Mouse (Mus musculus) neural tube, embryonic 13.5 days (tissue): ENCODE measurements at regions not wholly inside any gene's neighbourhood (a gene's known extent, or its start where the extent isn't known, plus 50 kb on each side); places are given as distances from the start of the nearest gene placed in this dataset.

Source experiments
- ATAC-seq: fragments of 200-750 bp; cut with Nextera tagmentation; 2 replicates; pipeline ENCODE4 v1.8.0; 2017; ENCODE audit warnings: low read depth, mild to moderate bottlenecking, moderate TSS enrichment, moderate library complexity
- H3K27ac ChIP-seq: fragments of 300-500 bp; sonication (generic); replicated peaks from 2 replicates; pipeline ENCODE4 v1.5.1; 2015; ENCODE audit warnings: moderate library complexity, mild to moderate bottlenecking, inconsistent platforms
- H3K27me3 ChIP-seq: fragments of 300-500 bp; sonication (generic); 2 replicates; pipeline ENCODE4 v1.6.1; 2015; ENCODE audit warnings: mild to moderate bottlenecking, inconsistent platforms
- H3K36me3 ChIP-seq: fragments of 300-500 bp; sonication (generic); 2 replicates; pipeline ENCODE4 v1.6.1; 2015; ENCODE audit warnings: mild to moderate bottlenecking, inconsistent platforms
- H3K4me1 ChIP-seq: fragments of 300-500 bp; sonication (generic); replicated peaks from 2 replicates; pipeline ENCODE4 v1.6.1; 2015; ENCODE audit warnings: inconsistent platforms
- H3K4me2 ChIP-seq: fragments of 300-500 bp; sonication (generic); 2 replicates; pipeline ENCODE4 v1.6.1; 2015; ENCODE audit warnings: inconsistent platforms, mild to moderate bottlenecking, moderate library complexity
- H3K4me3 ChIP-seq: fragments of 300-500 bp; sonication (generic); 2 replicates; pipeline ENCODE4 v1.5.1; 2015; ENCODE audit warnings: mild to moderate bottlenecking, inconsistent platforms
- H3K9ac ChIP-seq: fragments of 300-500 bp; sonication (generic); 2 replicates; pipeline ENCODE4 v1.6.1; 2015; ENCODE audit warnings: moderate library complexity, mild to moderate bottlenecking, inconsistent platforms
- H3K9me3 ChIP-seq: fragments of 300-500 bp; sonication (generic); 2 replicates; pipeline ENCODE4 v1.6.1; 2016; ENCODE audit warnings: inconsistent platforms
- WGBS: fragments of 180-500 bp; shearing (Covaris S2); methylation state at CpG from one replicate; pipeline ENCODE4 v1.1.7; 2015; 5-methylcytosine and 5-hydroxymethylcytosine counted together

DNA sequence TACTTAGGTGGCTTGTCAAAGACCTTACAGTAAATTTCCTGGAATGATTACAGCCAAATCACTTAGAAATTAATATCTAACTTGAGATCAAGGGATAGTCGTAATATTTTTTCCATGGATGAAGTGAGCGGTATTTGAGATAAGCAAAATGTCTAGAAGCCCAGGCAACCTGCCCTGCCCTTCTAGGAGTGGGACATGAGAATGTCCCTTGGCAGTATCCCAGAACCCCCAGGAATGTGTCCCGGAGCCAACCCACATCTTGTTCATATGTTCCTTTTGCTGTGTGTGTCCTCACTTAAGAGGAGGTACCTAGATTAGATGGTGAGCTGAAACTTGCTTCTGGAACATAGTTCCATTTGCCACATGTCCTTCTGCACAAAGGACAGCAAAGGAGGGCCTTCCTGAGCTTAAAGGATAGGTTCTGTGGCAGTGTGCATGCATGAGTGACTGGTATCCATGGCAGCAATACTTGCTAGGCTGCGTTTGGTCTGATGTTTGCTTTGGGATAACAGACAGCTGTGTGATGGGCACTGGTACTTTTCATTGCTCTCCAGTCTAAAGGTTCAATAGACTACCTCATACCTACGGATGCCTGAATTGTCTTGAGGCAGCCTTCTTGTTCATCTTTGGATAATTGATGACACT, 231.0 kb upstream of the Krr1 start:
- Histone ChIP-seq H3K9me3 (no peaks in the 10 kb centered on the region), H3K27me3 (no peaks in the 10 kb centered on the region), H3K36me3 (no peaks in the 10 kb centered on the region), H3K9ac (no peak overlapping the region), H3K4me1 (peaks cover 22% of the 10 kb centered on the region), H3K4me2 (no peak overlapping the region), H3K4me3 (no peak overlapping the region), H3K27ac (no peak overlapping the region)
- WGBS: 65% methylated on average over 5 of the region's 5 CpGs
- no peak for ATAC-seq

DNA sequence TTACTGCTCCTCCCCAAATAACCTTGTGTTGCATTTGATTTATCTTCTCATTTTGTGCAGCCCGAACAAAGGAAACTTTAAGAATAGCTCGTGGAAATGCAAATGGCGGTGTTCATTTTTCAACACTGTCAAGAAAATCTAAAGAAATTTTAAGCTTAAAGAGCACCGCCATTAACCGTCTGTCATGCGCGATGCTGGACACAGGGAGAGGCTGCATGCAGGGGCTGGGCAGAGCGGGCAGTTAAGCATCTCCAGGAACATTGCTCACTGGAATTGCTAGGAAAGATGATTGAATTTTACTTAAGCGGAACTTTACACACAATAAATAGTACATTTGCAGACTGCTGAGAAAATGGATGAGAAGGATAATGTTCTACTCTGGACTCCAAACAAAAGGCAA, 229.2 kb upstream of the Krr1 start:
- H3K9me3 ChIP-seq: no peaks in the 10 kb centered on the region
- ATAC-seq: no peak; the same call in 1 of the 2 replicates
- H3K36me3 ChIP-seq: no peaks in the 10 kb centered on the region
- peak overlapping the region; percentile 27 for H3K4me2 ChIP-seq
- peak overlapping the region; percentile 46 for H3K27ac ChIP-seq
- H3K4me1 ChIP-seq: peaks cover 22% of the 10 kb centered on the region
- 25% methylated on average over 9 of the region's 9 CpGs for WGBS
- H3K4me3 ChIP-seq: no peak overlapping the region
- H3K9ac ChIP-seq: 0 out of 2 replicates have a peak overlapping the region, but pooled peaks have one; percentile 38
- no peaks in the 10 kb centered on the region for H3K27me3 ChIP-seq

DNA sequence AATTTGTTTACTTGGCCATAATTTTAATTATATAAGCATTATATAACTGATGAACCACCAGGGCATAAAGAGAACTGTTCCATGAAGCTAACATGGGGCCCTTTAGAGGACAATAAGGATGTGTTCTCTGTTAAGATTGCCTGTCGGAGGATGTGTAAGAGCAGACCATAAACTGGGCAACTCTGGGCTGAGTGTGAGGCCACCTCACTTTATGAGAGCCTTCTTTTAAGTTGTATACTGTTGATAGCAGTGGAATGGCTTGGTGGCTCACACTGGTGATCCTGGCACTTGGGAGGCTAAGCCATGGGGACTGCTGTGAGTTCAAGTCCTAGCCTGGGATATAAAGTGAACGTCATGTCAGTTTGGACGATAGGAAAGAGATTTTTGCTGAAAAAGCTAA, 227.3 kb upstream of the Krr1 start:
- ATAC-seq: no peak
- peaks cover 26% of the 10 kb centered on the region for H3K4me1 ChIP-seq
- H3K9ac ChIP-seq: no peak overlapping the region
- H3K27ac ChIP-seq: no peak overlapping the region
- no peak overlapping the region for H3K4me3 ChIP-seq
- no peak overlapping the region for H3K4me2 ChIP-seq
- H3K36me3 ChIP-seq: no peaks in the 10 kb centered on the region
- H3K27me3 ChIP-seq: no peaks in the 10 kb centered on the region
- no peaks in the 10 kb centered on the region for H3K9me3 ChIP-seq
- WGBS: 79% methylated on average over 3 of the region's 3 CpGs

DNA sequence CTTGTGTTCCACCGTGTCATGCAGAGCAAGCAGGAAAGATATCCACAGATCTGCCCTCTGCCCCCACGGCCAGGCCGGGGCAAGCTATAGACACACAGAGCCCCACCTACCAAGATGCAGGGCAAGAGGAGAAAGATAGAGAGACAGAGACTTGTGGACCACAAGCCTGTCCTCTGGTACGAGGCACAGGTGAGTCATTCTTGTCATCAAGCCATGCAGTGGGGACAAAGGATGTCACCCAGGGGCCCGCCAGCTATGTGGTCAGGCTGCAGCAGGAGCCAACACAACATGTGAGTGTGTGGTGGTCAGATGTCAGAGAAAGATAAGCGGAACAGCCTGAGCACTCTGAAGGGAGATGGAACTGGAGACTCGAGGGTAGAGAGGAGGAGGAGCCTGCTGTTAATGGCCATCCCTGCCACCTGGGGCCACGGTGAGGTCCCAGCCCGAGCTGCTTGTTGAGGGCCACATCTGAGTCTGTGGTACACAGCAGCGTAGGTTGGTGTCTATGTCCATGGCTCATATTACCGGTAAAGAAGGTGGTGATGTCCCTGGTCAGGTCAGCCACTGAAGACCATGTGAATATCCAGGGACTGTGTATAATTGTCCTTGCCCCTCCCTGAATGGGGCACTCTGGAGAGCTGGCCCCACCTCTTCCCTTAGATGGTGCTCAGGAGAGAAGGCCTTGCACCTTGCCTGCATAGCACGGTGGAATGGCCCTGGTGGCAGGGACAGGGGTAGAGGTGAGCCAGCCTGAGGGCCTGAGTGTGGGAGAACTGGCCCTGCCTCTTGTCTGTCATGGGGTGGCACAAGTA, 226.2 kb upstream of the Krr1 start:
- 72% methylated on average over 12 of the region's 12 CpGs for WGBS
- Histone ChIP-seq H3K36me3 (no peaks in the 10 kb centered on the region), H3K9ac (no peak overlapping the region), H3K27me3 (no peaks in the 10 kb centered on the region), H3K4me3 (no peak overlapping the region), H3K27ac (no peak overlapping the region), H3K4me2 (no peak overlapping the region), H3K4me1 (peaks cover 18% of the 10 kb centered on the region), H3K9me3 (no peaks in the 10 kb centered on the region)
- ATAC-seq: no peak

DNA sequence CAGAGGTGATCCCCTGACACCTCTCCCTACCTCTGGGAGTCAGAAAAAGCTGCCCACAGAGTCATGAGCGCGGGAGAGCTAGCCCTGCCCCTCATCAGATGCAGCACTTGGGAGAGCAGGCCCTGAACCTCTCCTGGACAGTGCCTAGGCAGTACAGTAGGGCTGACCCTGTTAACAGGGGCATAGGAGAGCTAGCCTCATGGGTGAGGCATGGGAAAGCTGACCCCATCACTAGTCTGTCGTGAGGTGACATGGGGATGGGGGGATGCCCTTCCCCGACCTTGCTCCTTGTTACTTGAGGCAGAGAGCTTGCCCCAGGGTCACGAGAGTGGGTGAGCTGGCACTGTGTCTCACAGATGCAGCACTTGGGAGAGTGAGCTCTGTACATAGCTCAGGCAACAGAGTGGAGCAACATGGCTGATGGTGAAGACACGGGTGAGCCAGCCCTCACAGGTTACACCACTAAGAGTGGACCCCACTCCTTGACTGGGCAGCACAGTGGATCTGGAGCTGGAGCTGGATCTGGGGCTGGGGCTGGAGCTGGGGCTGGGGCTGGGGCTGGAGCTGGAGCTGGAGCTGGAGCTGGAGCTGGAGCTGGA, 225.5 kb upstream of the Krr1 start:
- no peaks in the 10 kb centered on the region for H3K36me3 ChIP-seq
- H3K27ac ChIP-seq: 0 out of 2 replicates have a peak overlapping the region, but pooled peaks have one; percentile 13
- no peak for ATAC-seq
- no peak overlapping the region for H3K4me3 ChIP-seq
- H3K4me2 ChIP-seq: no peak overlapping the region
- no peaks in the 10 kb centered on the region for H3K9me3 ChIP-seq
- peaks cover 14% of the 10 kb centered on the region for H3K4me1 ChIP-seq
- no peak overlapping the region for H3K9ac ChIP-seq
- H3K27me3 ChIP-seq: no peaks in the 10 kb centered on the region
- WGBS: 84% methylated on average over 6 of the region's 6 CpGs

DNA sequence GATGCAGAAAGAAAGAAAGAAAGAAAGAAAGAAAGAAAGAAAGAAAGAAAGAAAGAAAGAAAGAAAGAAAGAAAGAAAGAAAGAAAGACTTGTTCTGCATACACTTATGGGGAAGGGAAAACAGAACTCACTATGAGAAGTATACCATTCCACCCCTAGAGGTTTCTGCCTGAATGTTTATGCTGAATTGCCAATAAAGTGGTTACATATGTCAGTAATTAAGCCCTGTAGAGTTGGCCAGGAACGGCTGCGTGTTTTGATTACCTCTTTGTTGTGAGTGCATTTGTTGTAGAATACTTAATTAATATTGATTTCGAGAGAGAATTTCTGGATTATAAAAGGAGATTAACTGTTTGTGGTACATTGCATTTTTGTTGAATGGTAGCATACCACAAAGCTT, 224.0 kb upstream of the Krr1 start:
- 22% methylated on average over 3 of the region's 3 CpGs for WGBS
- peak; percentile 62; the same call in 1 of the 2 replicates for ATAC-seq

DNA sequence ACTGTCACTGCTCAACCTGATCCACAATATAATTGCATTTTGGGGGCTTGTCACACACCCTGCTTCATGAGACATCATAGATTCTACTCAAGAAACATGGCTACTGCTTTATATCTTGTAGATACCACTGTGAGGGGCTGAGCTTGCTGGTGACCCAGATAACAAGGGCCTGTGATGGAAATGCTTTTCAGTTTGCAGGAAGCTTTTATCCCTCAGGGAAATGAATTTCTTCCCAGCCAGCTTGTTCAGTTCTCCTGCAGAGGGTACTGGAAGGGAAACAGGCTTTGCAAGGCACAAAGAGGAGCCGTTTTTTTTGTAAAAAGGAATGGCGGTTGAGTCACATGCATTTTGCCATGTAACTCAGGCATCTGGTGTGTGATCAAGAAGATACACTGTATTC, 218.8 kb upstream of the Krr1 start:
- Histone ChIP-seq H3K4me3 (no peak overlapping the region), H3K4me1 (peaks cover 4% of the 10 kb centered on the region), H3K27me3 (no peaks in the 10 kb centered on the region), H3K4me2 (no peak overlapping the region), H3K27ac (0 out of 2 replicates have a peak overlapping the region, but pooled peaks have one; percentile 19), H3K9me3 (no peaks in the 10 kb centered on the region), H3K9ac (no peak overlapping the region), H3K36me3 (no peaks in the 10 kb centered on the region)
- WGBS: 87% methylated on average over 2 of the region's 2 CpGs
- ATAC-seq: no peak

More for the DNA sequence above, 224.0 kb upstream of the Krr1 start:
- no peak overlapping the region for H3K9ac ChIP-seq
- no peak overlapping the region for H3K4me2 ChIP-seq
- H3K4me3 ChIP-seq: no peak overlapping the region
- no peak overlapping the region for H3K27ac ChIP-seq
- no peaks in the 10 kb centered on the region for H3K27me3 ChIP-seq
- H3K9me3 ChIP-seq: no peaks in the 10 kb centered on the region
- peaks cover 9% of the 10 kb centered on the region for H3K4me1 ChIP-seq
- no peaks in the 10 kb centered on the region for H3K36me3 ChIP-seq

DNA sequence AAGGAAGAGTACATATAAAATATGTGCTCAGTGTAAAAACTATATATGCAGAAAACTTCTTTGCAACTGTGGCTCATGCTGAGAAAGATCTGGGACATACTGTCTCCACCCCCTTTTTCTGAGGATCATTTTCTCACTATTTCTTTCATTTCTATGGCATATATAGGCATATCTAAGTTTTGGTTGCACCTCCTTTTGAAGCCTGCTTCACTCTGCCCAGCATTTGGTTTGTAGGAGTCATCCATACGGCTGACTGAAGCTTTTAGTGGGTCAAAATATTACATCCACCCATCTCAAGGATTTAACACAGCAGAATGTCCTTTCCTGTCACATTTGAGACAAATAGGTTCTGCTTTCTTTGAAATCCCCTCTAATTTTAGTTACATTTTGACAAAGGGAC, 216.5 kb upstream of the Krr1 start:
- Histone ChIP-seq H3K9ac (no peak overlapping the region), H3K27me3 (no peaks in the 10 kb centered on the region), H3K4me2 (no peak overlapping the region), H3K27ac (no peak overlapping the region), H3K9me3 (no peaks in the 10 kb centered on the region), H3K4me3 (no peak overlapping the region), H3K4me1 (no peaks in the 10 kb centered on the region), H3K36me3 (no peaks in the 10 kb centered on the region)
- no peak for ATAC-seq
- WGBS: 78% methylated on average over 1 of the region's 1 CpGs

DNA sequence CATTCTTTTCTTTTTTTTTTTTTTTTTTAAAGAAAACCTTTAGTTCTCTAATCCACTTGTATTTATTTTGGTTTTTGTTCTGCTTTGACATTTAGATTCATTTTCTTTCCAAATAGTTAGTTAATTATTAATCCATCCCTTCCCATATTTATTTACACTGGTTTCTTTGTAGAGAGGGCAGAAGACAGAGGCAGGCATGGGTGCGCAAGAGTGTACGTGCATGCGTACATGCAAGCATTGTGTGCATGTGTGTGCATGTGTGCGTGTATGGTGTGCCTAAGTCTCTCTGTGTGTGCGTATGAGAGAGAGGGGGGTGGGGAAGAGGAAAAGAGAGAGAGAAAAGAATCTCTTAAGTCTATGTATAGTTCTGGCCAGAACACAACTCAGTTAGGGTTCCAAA, 215.9 kb upstream of the Krr1 start:
- no peak overlapping the region for H3K27ac ChIP-seq
- no peaks in the 10 kb centered on the region for H3K27me3 ChIP-seq
- no peaks in the 10 kb centered on the region for H3K9me3 ChIP-seq
- no peak overlapping the region for H3K9ac ChIP-seq
- no peak overlapping the region for H3K4me2 ChIP-seq
- ATAC-seq: no peak
- no peaks in the 10 kb centered on the region for H3K4me1 ChIP-seq
- WGBS: 92% methylated on average over 5 of the region's 5 CpGs
- no peaks in the 10 kb centered on the region for H3K36me3 ChIP-seq
- H3K4me3 ChIP-seq: no peak overlapping the region

DNA sequence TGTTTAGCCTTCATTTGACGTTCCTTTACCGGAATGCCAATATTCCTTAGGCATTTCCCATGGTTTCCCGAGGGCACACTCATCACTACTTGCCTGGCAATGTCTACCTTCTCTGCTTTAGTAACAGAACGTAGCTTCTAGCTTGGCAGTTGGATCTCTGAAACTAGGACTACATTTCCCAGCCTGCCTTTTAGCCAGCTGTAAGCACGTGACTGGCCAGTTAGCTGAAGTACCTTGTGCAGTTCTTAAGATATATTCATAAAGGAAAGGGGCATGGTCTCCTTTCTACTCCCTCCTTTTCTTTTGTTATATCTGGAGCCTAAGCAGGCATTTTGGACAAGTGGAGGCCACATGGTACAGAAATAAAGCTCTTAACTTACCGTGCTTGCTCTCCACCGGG, 214.8 kb upstream of the Krr1 start:
- no peak overlapping the region for H3K4me3 ChIP-seq
- WGBS: 79% methylated on average over 7 of the region's 7 CpGs
- H3K4me1 ChIP-seq: no peaks in the 10 kb centered on the region
- H3K9me3 ChIP-seq: no peaks in the 10 kb centered on the region
- no peak overlapping the region for H3K27ac ChIP-seq
- no peak overlapping the region for H3K4me2 ChIP-seq
- H3K27me3 ChIP-seq: no peaks in the 10 kb centered on the region
- ATAC-seq: peak; percentile 23; the same call in 1 of the 2 replicates
- H3K9ac ChIP-seq: no peak overlapping the region
- H3K36me3 ChIP-seq: no peaks in the 10 kb centered on the region

DNA sequence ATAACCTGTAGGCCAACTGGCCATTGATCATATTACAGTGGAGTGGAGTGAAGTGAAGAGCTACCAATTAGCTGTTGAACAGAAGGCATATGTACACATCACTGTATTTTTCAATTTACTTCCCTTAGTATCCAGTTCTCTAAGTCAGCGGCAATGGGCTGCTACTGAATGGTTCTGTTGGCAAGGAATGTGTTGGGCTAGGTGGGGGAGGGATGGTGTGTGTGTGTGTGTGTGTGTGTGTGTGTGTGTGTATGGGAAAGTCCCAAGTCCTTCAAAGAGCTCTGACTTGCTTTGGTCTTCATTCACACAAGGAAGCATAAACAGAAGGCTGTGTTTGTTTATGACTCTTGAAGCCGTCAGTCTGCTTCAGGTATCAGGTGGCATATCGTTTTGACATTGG, 213.0 kb upstream of the Krr1 start:
- H3K27ac ChIP-seq: no peak overlapping the region
- no peak overlapping the region for H3K4me3 ChIP-seq
- no peaks in the 10 kb centered on the region for H3K36me3 ChIP-seq
- no peaks in the 10 kb centered on the region for H3K27me3 ChIP-seq
- H3K9ac ChIP-seq: no peak overlapping the region
- no peak for ATAC-seq
- no peak overlapping the region for H3K4me2 ChIP-seq
- H3K4me1 ChIP-seq: no peaks in the 10 kb centered on the region
- 88% methylated on average over 3 of the region's 3 CpGs for WGBS
- no peaks in the 10 kb centered on the region for H3K9me3 ChIP-seq

DNA sequence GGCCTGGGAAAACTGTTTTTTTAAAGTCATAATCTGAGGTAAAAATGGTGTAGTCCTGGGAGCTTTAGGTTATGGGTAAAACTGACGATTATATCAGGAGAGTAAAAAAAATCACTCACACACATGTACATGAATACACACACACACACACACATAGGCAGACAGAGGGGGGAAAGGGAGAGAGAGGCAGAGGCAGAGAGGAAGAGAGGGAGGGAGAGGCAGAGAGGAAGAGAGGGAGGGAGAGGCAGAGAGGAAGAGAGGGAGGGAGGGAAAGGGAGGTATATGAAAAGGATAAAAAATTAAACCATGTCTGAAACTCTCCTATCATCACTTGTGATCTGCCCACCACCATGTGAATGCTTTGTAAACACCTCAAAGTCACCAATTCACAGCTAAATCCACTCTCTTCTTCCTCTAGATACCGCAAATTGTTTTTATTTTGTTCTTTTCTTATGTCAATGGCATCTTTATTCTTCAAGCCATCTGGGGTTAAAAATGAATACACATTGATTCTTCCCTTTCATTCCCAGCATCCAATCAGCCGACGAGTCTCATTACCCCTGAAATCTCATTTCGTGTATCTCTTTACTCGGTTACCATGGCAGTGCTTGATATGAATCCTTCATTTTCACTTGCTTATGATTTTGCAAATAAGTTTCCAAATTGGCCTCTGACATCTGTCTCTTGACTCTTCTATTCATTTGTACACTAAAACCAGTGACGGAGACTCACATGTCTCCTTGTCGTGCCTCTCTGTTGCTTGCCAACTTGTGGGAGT, 209.5 kb upstream of the Krr1 start:
- H3K9ac ChIP-seq: no peak overlapping the region
- H3K9me3 ChIP-seq: no peaks in the 10 kb centered on the region
- no peak for ATAC-seq
- no peak overlapping the region for H3K4me3 ChIP-seq
- no peaks in the 10 kb centered on the region for H3K4me1 ChIP-seq
- H3K27ac ChIP-seq: no peak overlapping the region
- no peaks in the 10 kb centered on the region for H3K27me3 ChIP-seq
- no peaks in the 10 kb centered on the region for H3K36me3 ChIP-seq
- WGBS: 81% methylated on average over 8 of the region's 8 CpGs
- no peak overlapping the region for H3K4me2 ChIP-seq
